ENCODE assay signal across 8 mouse cellular contexts in genomic region chr2:121594660-121595291, GRCm38 (mm10).
DNase-seq lines count a peak whose midpoint lies in the region; ATAC-seq and TF ChIP-seq lines count a peak whose summit lies in the region.
"Had no signal": no experiment of that assay in that cellular context is flagged by ENCODE, and none has a peak within 500 bp of the region (broad histone marks: within the 10 kb centered on the region; RNA-seq: fewer than 3 reads in every experiment).

No protein-coding gene starts in this region.

- H3K4me1 ChIP-seq in MEL (ENCODE audit: control insufficient read depth in 1 of 2, insufficient read depth in 2 of 2, low read length in 2 of 2) = peaks cover 6 to 22% of the 10 kb centered on the region in 2 experiments
- H3K4me1 ChIP-seq in hindbrain, embryonic 13.5 days (replicated peaks) = peaks cover 27% of the 10 kb centered on the region
- no peaks in the 10 kb centered on the region for H3K4me1 ChIP-seq in midbrain, embryonic 15.5 days

- no peak for TF ChIP-seq RAD21 in MEL (IDR thresholded peaks at IDR 0.05; ENCODE audit: low read depth, low read length)

- no peaks in the 10 kb centered on the region for H3K27me3 ChIP-seq in MEL (ENCODE audit: control insufficient read depth in 1 of 2, insufficient read depth in 2 of 2, low read length in 2 of 2)
- no peaks in the 10 kb centered on the region for H3K27me3 ChIP-seq in hindbrain, embryonic 13.5 days
- no peaks in the 10 kb centered on the region for H3K27me3 ChIP-seq in midbrain, embryonic 15.5 days (replicated peaks)

- TF ChIP-seq CTCF in MEL (IDR thresholded peaks at IDR 0.05 in 2 of 3, conservative IDR thresholded peaks at IDR 0.05 in 1 of 3; ENCODE audit: control insufficient read depth in 1 of 3, insufficient read depth in 1 of 3, low read depth in 2 of 3, low read length in 3 of 3, poor library complexity in 1 of 3, severe bottlenecking in 1 of 3) = no peak

- no peak overlapping the region for H3K4me2 ChIP-seq in hindbrain, embryonic 13.5 days
- no peak overlapping the region for H3K4me2 ChIP-seq in midbrain, embryonic 15.5 days
- H3K4me2 ChIP-seq: neural tube, embryonic 12.5 days had no signal

- WGBS in hindbrain, embryonic 13.5 days = 48% methylated on average over 8 of the region's 8 CpGs
- WGBS in midbrain, embryonic 15.5 days = 64% methylated on average over 8 of the region's 8 CpGs

- peak overlapping the region; percentile 52; the same call in 1 of the 2 replicates for H3K27ac ChIP-seq in MEL (ENCODE audit: control insufficient read depth, low read depth, low read length)
- H3K27ac ChIP-seq in hindbrain, embryonic 13.5 days = no peak overlapping the region
- H3K27ac ChIP-seq in midbrain, embryonic 15.5 days = no peak overlapping the region
- H3K27ac ChIP-seq: neural tube, embryonic 12.5 days had no signal

- TF ChIP-seq POLR2A in MEL (IDR thresholded peaks at IDR 0.05; ENCODE audit: control insufficient read depth in 1 of 2, insufficient read depth in 1 of 2, low read depth in 1 of 2, low read length in 2 of 2, poor library complexity in 1 of 2) = no peak

- peaks cover 0 to 12% of the 10 kb centered on the region in 2 experiments; a peak in 2 of 4 replicates for H3K36me3 ChIP-seq in MEL (ENCODE audit: control insufficient read depth in 1 of 2, insufficient read depth in 2 of 2, low read length in 2 of 2)
- 0 out of 2 replicates have a peak, but pooled peaks cover 3% of the 10 kb centered on the region for H3K36me3 ChIP-seq in hindbrain, embryonic 13.5 days
- H3K36me3 ChIP-seq in midbrain, embryonic 15.5 days (replicated peaks) = no peaks in the 10 kb centered on the region
- H3K36me3 ChIP-seq: neural tube, embryonic 12.5 days had no signal

- no peaks in the 10 kb centered on the region for H3K9me3 ChIP-seq in MEL (replicated peaks; ENCODE audit: insufficient read depth, low read length)
- H3K9me3 ChIP-seq in hindbrain, embryonic 13.5 days = no peaks in the 10 kb centered on the region
- no peaks in the 10 kb centered on the region for H3K9me3 ChIP-seq in midbrain, embryonic 15.5 days
- H3K9me3 ChIP-seq: neural tube, embryonic 12.5 days had no signal

- peak; percentile 91 to 92 for TF ChIP-seq EP300 in MEL (IDR thresholded peaks at IDR 0.05; ENCODE audit: low read depth in 1 of 2, low read length in 2 of 2)

- DNase-seq in MEL (ENCODE audit: low read depth, low spot score) = peak; percentile 83
- DNase-seq in c-Kit-positive CD71-negative TER-119-negative erythroid progenitor cells, embryonic 14.5 days (ENCODE audit: low read depth) = peak; percentile 26
- peak; percentile 49 for DNase-seq in heart, postnatal 4 days
- peak; percentile 50 for DNase-seq in lung, postnatal 14 days
- DNase-seq in right cerebral cortex, adult 2 months (ENCODE audit: low spot score in 2 of 2) = no peak

- no peak for ATAC-seq in hindbrain, embryonic 13.5 days (ENCODE audit: low FRiP score)
- ATAC-seq in midbrain, embryonic 15.5 days (replicated peaks) = no peak

- H3K9ac ChIP-seq in MEL (ENCODE audit: control insufficient read depth, low read depth, low read length, poor library complexity, severe bottlenecking) = no peak overlapping the region
- H3K9ac ChIP-seq in hindbrain, embryonic 13.5 days = no peak overlapping the region
- no peak overlapping the region for H3K9ac ChIP-seq in midbrain, embryonic 15.5 days
- H3K9ac ChIP-seq: neural tube, embryonic 12.5 days had no signal

- H3K79me2 ChIP-seq in MEL (ENCODE audit: control insufficient read depth, insufficient read depth, low read length, poor library complexity) = no peaks in the 10 kb centered on the region

- H3K4me3 ChIP-seq in MEL (ENCODE audit: control insufficient read depth in 1 of 2, insufficient read depth in 1 of 2, low read depth in 2 of 2, low read length in 2 of 2) = peak overlapping the region in 1 of 2 experiments; percentile 10; a peak in 1 of 4 replicates
- H3K4me3 ChIP-seq in hindbrain, embryonic 13.5 days = no peak overlapping the region
- H3K4me3 ChIP-seq in midbrain, embryonic 15.5 days = no peak overlapping the region
- H3K4me3 ChIP-seq: neural tube, embryonic 12.5 days had no signal

TF ChIP-seq in MEL, 35 proteins besides CTCF, POLR2A, EP300 and RAD21:
- TF ChIP-seq HCFC1 (IDR thresholded peaks at IDR 0.05; ENCODE audit: low read depth, low read length) (no peak), TCF12 (IDR thresholded peaks at IDR 0.05; ENCODE audit: low read depth, low read length) (peak; percentile 93), TAL1 (IDR thresholded peaks at IDR 0.05; ENCODE audit: low read length) (peak; percentile 91), USF2 (IDR thresholded peaks at IDR 0.05; ENCODE audit: borderline replicate concordance in 1 of 2, insufficient read depth in 1 of 2, low read depth in 1 of 2, low read length in 2 of 2) (no peak), NRF1 (IDR thresholded peaks at IDR 0.05; ENCODE audit: insufficient read depth, low read depth, low read length, poor library complexity, severe bottlenecking) (no peak), POLR2AphosphoS2 (IDR thresholded peaks at IDR 0.05; ENCODE audit: low read length) (no peak), MAFK (IDR thresholded peaks at IDR 0.05; ENCODE audit: borderline replicate concordance, low read depth, low read length) (peak; percentile 35; the same call in 1 of the 2 replicates), GATA1 (IDR thresholded peaks at IDR 0.05; ENCODE audit: low read depth, low read length) (peak; percentile 98), ETS1 (IDR thresholded peaks at IDR 0.05; ENCODE audit: low read depth, low read length) (peak; percentile 79), BHLHE40 (IDR thresholded peaks at IDR 0.05; ENCODE audit: borderline replicate concordance, low read depth, low read length) (0 out of 2 replicates have a peak, but pooled peaks have one; percentile 21), TBP (IDR thresholded peaks at IDR 0.05; ENCODE audit: low read depth, low read length) (0 out of 2 replicates have a peak, but pooled peaks have one; percentile 28), SIN3A (IDR thresholded peaks at IDR 0.05; ENCODE audit: low read length) (peak; percentile 58), CHD1 (IDR thresholded peaks at IDR 0.05; ENCODE audit: low read depth, low read length) (no peak), RCOR1 (IDR thresholded peaks at IDR 0.05; ENCODE audit: low read depth, low read length) (peak; percentile 77; the same call in 1 of the 2 replicates), MYC (IDR thresholded peaks at IDR 0.05; ENCODE audit: low read depth, low read length) (peak; percentile 31; the same call in 1 of the 2 replicates)

Comparison
In these comparisons a context has a peak if more than half of its experiments do, and no peak if none do; other contexts are left out.
1. DNase-seq: peak in MEL (single experiment), c-Kit-positive CD71-negative TER-119-negative erythroid progenitor cells, embryonic 14.5 days (single experiment), heart, postnatal 4 days (single experiment) and lung, postnatal 14 days (single experiment); none in right cerebral cortex, adult 2 months (0 of 2).